Mouse (Mus musculus) limb, embryonic 12.5 days (tissue): Measurements from ENCODE around the gene Ngrn. TPM values are rescaled to one million over a fixed set of nuclear protein-coding genes. Genes with fewer than 3 reads are reported as not detected.

Experiments used
- ATAC-seq: fragments of 200-750 bp; cut with Nextera tagmentation; 2 replicates; pipeline ENCODE4 v1.8.0; 2017; ENCODE audit warnings: low read depth, moderate TSS enrichment; ENCODE audit not compliant: insufficient number of reproducible peaks, insufficient read depth, low FRiP score, low TSS enrichment
- H3K27ac ChIP-seq: fragments of 300-500 bp; sonication (generic); 2 replicates; pipeline ENCODE4 v1.5.1; 2016; ENCODE audit warnings: mild to moderate bottlenecking, moderate library complexity
- H3K27me3 ChIP-seq: fragments of 300-500 bp; sonication (generic); 2 replicates; pipeline ENCODE4 v1.6.1; 2016; ENCODE audit warnings: mild to moderate bottlenecking, moderate library complexity
- H3K36me3 ChIP-seq: fragments of 300-500 bp; sonication (generic); 2 replicates; pipeline ENCODE4 v1.6.1; 2016; ENCODE audit warnings: mild to moderate bottlenecking, moderate library complexity
- H3K4me1 ChIP-seq: fragments of 300-500 bp; sonication (generic); replicated peaks from 2 replicates; pipeline ENCODE4 v1.6.1; 2016
- H3K4me2 ChIP-seq: fragments of 300-500 bp; sonication (generic); 2 replicates; pipeline ENCODE4 v1.6.1; 2016; ENCODE audit warnings: mild to moderate bottlenecking, moderate library complexity
- H3K4me3 ChIP-seq: fragments of 300-500 bp; sonication (generic); replicated peaks from 2 replicates; pipeline ENCODE4 v1.5.1; 2016; ENCODE audit warnings: mild to moderate bottlenecking
- H3K9ac ChIP-seq: fragments of 300-500 bp; sonication (generic); replicated peaks from 2 replicates; pipeline ENCODE4 v1.6.1; 2016; ENCODE audit warnings: mild to moderate bottlenecking, moderate library complexity
- H3K9me3 ChIP-seq: fragments of 300-500 bp; sonication (generic); 2 replicates; pipeline ENCODE4 v1.6.1; 2016; ENCODE audit warnings: mild to moderate bottlenecking, moderate library complexity
- WGBS: fragments of 180-500 bp; shearing (Covaris S2); methylation state at CpG from one replicate; pipeline ENCODE4 v1.1.7; 2016; 5-methylcytosine and 5-hydroxymethylcytosine counted together
- polyA plus RNA-seq: library from polyadenylated mRNA; unstranded; fragments of >200 nt; fragmentation: Nextera tagmentation; extraction: Ambion mirVana; gene quantifications from 2 replicates; pipeline ENCODE4 v1.2.1, GENCODE M21; 2016

Ngrn gene
- polyA plus RNA-seq, 1 experiment from 2014 or later = 53.7 TPM

GRCm38 (mm10) chr7:80310771-80311170 is 49.8 kb downstream of the Ngrn start:
- peaks cover 97% of the 10 kb centered on the region for H3K36me3 ChIP-seq
- H3K9ac ChIP-seq = no peak overlapping the region
- no peaks in the 10 kb centered on the region for H3K9me3 ChIP-seq
- no peaks in the 10 kb centered on the region for H3K27me3 ChIP-seq
- ATAC-seq = no peak
- no peak overlapping the region for H3K4me3 ChIP-seq
- H3K27ac ChIP-seq = no peak overlapping the region
- no peak overlapping the region for H3K4me2 ChIP-seq
- no peaks in the 10 kb centered on the region for H3K4me1 ChIP-seq
- 83% methylated on average over 7 of the region's 7 CpGs for WGBS

Other genes starting within 250 kb of the Ngrn start
- gene Zfp710, start 236.4 kb upstream of the Ngrn start, polyA plus RNA-seq = 18.5 and 19.4 TPM in 2 replicates
- 555 and 566 TPM in 2 replicates for gene Idh2, start 145.8 kb upstream of the Ngrn start, polyA plus RNA-seq
- gene Sema4b, start 74.4 kb upstream of the Ngrn start, polyA plus RNA-seq = 12.2 and 13.5 TPM in 2 replicates
- 47.5 and 49.7 TPM in 2 replicates for gene Cib1, start 28.4 kb upstream of the Ngrn start, polyA plus RNA-seq
- gene Gdpgp1, start 28.4 kb upstream of the Ngrn start, polyA plus RNA-seq = 3.2 and 3.7 TPM in 2 replicates
- gene Ttll13, start 14.8 kb upstream of the Ngrn start, polyA plus RNA-seq = 0.41 and 0.79 TPM in 2 replicates
- 12.6 and 13.7 TPM in 2 replicates for gene Vps33b, start 8.4 kb downstream of the Ngrn start, polyA plus RNA-seq
- 133 and 144 TPM in 2 replicates for gene Prc1, start 33.2 kb downstream of the Ngrn start, polyA plus RNA-seq
- 12.6 and 13.9 TPM in 2 replicates for gene Rccd1, start 63.2 kb downstream of the Ngrn start, polyA plus RNA-seq
- 56.9 and 61.8 TPM in 2 replicates for gene Unc45a, start 79.8 kb downstream of the Ngrn start, polyA plus RNA-seq
- gene Hddc3, start 81.9 kb downstream of the Ngrn start, polyA plus RNA-seq = 25.8 and 29.6 TPM in 2 replicates
- 25.7 and 31.7 TPM in 2 replicates for gene Man2a2, start 110.2 kb downstream of the Ngrn start, polyA plus RNA-seq
- gene Fes, start 126.7 kb downstream of the Ngrn start, polyA plus RNA-seq = 10.2 and 11.0 TPM in 2 replicates
- 10.7 and 13.2 TPM in 2 replicates for gene Furin, start 144.2 kb downstream of the Ngrn start, polyA plus RNA-seq